Mouse (Mus musculus) 3134 (cell line): ENCODE measurements around the gene Gstm4.
A peak's percentile ranks its signal among the peaks of the same experiment; 100 is the strongest.

Experiments
- DNase-seq: peaks from one replicate; pipeline ENCODE4 v3.0.0-alpha.2; 2011; ENCODE audit warnings: low spot score; ENCODE audit not compliant: insufficient read length; ENCODE audit errors: extremely low read depth

Gene Gstm4

DNA sequence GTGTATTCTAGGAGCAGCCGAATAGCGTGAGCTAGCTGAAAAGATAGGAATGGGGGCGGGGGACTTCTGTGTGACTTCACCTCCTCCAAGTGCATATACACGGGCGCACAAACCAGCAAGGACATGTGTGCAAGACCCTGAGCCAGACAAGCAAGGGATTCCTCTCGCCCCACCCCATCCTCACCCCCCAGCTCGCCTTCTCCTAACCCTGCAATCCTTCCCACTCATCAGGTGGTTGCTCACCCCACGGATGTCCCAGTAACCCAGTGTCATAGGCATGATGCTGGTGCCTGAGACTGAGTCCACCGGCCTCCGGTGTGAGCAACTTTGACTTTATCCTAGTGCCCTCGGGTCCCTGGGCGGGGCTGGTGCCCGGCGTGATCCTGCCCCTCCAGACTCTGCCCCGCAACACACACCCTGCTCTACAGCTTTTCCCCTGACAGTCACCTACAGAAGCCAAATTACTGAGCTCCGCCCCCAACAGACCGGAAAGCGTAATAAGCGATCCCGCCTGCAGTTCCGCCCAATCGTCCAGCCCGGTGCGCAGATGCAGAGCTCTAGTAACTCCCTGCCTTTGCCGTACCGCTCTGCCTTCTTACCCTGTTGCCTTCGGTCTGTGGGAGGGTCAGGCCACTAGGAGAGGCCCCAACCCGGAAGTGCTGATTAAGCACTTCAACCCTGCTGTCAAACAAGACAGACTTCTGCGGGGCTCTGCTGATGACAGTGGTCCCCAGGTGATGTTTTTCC, at the start of gene Gstm4:
Gene Gstm4, minus strand, starts transcription at position 501 of the 747 bp plus-strand sequence.
- no peak for DNase-seq

DNA sequence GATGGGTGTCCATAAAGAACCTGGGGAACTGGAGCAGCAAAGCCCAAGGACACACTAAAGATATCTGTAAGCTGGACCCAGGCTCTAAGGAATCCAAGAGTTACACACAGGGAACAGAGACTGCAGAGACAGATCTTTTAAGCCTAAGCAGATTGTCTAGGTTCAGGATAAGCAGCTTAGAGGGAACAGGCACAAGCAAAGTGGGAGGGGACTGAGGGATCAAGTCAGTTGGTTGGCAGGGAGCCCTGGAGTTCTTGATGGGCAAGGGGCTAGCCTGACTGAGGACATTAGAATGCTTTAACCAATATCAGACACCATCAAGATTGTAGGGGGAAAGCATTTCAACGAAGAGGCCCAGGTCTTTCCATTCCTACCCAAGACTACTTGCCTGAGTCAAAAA, 49.5 kb upstream of the Gstm4 start:
- DNase-seq: no peak

DNA sequence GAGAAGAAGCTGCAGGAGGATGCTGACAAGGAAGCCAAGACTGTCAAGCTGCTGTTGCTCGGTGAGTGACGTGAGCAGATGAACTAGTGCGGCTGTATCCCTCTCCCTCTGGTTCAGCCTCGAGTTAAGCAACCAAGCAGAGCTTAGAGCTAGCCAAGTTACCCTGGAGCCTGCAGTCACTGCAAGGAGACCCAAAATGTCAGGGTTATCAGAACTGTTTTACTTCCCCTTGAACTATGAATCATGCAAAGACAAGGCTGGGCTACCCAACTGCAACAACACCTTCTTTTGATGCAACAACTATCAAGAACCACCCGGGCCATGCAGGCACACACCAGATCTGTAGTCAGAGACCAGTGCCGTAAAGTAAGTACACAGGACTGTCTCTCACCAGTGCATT, 48.6 kb upstream of the Gstm4 start:
- no peak for DNase-seq

DNA sequence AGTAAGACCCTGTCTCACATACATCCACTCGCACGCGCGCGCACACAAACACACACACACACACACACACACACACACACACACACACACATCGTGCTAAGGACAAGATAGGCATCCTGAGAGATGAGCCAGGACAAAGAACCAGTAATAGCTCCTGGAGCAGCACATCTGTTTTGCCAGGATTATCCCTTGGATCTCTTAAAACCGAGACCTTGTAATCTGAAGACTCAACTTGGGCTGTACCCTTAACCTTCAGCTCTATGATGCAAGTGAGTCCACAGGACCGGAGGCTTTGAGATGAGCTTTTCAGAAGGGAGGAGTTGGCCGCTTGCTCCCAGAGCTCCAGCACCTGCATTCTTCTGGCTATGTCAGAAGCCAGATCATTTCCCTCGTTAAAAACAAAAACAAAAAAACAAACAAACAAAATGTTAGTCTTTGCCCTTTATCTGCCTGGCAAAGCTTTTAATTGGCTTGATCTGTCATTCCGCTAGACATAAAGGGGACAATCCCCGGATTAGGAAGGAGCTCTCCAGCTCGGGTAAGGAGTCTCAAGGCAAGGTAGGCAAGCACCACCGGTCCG, 47.9 kb upstream of the Gstm4 start, which contains the start of gene Gnat2:
Gene Gnat2, plus strand, starts transcription at position 254 of the 580 bp plus-strand sequence.
- DNase-seq: no peak

DNA sequence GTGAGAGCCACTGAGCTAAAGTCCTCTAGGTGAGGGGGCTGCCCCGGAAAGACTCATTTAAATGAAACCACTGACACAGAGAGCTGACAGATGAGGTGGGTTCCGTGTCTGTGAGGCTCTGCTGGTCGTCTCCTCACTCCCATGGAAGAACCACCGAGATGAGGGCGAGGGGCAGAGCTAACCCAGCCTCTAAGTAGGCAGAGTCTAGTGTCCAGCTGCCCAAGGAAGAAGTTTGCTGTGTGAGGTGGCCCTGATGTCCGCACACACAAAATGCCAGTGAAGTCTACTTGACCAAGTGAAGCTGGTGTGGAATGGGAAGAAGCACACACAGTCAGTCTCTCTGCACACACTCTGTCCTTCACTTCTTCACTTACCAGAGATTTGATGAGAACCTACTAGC, 47.3 kb upstream of the Gstm4 start:
- no peak for DNase-seq

DNA sequence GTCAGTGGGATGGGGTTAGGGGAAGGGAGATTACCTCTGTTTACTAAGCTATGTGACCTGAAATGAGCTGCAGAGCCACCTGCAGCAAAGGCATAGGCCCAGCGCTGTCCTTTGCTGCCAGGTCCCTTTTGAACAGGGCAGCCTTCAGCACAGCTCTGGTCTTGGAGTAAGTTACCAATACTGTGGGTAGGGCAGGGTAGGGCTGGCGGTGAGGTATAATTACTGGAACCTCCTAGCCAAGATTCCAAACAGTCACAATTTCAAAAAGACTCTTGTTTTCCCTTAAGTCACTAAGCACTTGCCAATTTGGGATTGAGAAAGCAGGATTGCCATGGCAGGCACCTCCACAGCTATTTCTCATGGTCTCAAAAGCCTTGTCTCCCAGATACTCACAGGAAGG, 45.9 kb upstream of the Gstm4 start:
- DNase-seq: no peak

DNA sequence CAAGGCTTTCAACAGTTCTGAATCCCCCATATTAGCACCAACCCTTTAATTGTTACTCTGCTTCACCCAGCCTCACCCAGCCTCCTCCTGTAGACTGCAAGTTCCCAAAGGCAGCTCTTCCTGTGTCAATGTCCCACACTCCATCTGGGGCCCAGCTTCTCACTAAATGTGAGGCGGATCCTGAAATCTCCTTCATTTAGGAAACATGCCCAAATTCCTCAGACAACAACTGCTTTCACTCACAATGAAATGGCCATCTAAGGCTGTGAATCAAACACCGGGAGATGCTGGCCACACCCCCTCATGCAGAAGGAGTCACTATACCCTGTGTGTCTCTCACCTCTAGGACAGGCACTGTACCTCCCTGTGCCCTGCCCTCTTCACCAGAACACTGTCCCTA, 45.2 kb upstream of the Gstm4 start:
- no peak for DNase-seq

DNA sequence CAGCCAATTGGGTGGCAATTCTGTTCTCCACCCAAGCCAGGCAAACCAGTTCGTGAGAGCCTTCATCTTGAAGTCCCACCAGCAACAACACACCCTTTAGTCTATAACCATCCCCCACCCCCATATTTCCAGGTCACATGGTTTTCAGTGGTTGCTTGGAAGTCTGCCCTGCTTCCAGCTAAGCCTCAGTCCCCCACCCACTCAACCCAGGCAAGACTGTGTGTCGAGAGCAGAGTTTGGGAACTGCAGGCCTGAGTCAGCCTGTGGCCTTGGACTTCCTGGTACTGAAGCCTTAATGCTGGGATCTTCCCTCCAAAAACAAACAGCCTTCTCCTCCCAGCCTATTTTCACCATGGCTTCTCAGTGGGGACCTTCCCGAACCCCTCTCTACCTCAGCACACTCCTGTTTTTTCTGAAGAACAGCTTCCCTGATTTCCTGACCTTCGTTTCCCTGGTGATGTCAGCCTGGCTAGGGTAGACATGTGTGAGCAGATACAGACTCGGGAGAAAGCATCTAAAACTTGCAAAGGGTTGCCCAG, 44.2 kb upstream of the Gstm4 start:
- no peak for DNase-seq

DNA sequence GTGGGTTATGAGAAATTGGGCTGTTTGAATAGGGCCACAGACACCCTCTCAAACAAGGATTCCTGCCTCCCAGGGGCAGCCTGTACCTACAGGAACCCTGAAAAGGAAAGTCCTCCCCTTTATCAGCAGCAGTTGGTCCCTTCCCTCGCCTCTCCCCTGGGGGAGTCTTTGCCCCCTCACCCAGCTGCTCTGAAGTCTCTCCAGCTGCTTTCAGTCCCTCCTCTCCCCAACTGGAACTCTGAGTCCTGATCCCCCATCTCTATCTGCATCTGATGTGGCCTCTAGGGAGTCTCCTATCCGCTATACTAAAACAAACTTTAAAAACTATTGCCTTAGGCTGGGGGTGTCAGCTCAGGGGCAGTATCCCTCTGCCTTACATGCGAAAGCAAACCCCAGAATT, 42.6 kb upstream of the Gstm4 start:
- no peak for DNase-seq

DNA sequence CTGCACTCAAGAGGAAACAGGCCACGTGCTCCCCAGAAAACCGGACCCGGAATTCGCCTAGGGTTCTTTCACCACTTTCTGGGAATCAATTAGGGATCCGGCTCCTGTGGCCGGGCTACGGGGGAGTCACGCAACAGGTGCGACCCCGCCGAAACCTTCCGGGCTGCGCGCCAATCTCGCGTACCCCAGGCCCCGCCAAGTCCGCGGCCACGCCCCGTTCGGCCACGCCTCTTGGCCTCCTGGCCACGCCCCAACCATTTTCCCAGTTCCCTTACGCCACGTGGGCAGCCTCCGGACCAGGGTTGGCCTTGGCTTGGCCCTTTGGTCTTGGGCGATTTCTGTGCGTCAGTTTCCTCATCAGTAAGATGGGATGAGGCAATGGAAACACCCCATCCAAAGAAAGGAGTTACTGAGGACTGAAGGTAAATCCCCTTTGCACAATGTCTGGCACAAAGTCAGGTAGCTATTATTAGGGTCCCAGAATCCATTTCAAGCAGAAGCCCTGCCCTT, 41.8 kb upstream of the Gstm4 start, which contains the start of gene Ampd2:
Gene Ampd2, minus strand, starts transcription at position 182 of the 510 bp plus-strand sequence.
- peak; percentile 89 for DNase-seq

DNA sequence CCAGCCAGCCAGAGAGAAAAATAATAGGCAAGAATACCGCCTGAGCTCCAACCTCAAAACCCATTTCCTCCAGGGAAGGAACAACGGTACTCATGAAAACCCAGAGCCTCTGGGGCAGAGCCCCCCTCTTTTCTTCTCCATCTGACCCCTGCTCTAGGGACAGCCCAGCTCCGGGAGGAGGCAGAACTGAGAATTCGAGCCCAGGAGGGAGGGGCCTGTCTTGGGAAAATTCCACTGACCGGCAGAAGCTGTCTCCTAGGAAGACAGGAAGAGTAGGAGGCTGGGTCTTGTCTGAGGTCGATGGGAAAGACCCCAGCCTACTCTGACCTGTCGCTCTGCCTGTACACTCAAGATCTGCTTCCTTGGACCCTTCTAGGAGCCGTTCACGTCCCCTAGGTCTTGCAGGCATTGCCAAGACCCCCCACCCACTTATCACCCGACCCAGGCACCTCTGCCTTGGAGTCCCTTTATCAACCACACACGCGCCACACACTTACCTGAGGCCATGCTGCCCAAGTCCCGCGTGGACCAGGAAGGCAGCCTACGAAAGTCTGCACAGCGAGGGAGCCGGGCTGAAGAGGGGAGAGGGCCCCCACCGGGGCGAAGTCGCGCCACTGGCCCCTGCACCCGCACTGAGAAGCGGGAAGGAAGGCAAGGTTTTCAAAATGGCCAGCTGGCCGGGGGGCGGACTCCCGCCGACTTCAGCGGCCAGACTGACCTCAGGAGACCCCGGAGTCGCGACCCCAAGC, 41.2 kb upstream of the Gstm4 start:
- DNase-seq: peak; percentile 75

DNA sequence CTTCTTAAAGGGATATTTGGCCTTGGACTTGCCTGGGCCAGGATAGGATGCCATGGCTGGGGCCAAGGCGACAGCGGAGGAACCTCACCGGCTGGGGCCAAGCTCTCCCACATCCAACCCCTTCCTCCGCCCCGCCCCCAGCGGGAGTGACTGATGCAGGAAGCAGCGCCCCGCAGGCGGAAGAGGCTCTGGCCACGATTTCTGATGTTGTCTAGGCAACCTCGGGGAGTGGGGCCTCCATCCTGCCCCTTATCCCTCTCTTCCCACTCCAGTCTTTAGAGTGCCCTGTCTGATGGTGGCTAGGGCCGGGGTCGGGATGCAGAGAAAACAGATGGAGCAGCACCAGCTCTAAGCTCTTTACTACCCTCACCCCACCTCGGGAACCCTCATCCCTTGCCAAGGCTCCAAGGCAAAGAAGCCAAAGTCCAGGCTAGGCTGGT, 40.6 kb upstream of the Gstm4 start:
- peak; percentile 88 for DNase-seq

DNA sequence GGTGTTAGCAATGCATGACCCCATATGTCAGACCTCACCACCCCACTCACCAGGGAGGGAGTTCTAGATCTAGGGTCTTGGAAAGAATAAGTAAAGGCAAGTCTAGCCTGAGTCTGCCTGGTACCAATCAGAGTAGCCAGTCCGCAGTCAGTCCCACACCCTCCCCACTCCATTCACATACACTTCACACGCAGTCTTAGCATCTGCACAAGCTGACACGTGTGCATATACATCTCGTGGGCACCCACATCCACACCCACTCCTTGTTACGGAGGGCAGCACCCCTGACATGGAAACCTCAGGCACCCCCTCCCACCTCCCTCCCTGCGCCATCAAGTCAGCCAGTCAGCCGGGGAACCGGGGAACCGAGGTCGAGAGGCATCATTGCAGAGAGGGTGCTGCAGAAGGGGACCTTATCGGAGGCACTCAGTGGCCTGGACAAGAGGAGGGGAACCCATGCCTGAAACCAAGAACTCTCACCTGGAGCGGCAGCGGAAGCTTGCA, 40.1 kb upstream of the Gstm4 start:
- no peak for DNase-seq

DNA sequence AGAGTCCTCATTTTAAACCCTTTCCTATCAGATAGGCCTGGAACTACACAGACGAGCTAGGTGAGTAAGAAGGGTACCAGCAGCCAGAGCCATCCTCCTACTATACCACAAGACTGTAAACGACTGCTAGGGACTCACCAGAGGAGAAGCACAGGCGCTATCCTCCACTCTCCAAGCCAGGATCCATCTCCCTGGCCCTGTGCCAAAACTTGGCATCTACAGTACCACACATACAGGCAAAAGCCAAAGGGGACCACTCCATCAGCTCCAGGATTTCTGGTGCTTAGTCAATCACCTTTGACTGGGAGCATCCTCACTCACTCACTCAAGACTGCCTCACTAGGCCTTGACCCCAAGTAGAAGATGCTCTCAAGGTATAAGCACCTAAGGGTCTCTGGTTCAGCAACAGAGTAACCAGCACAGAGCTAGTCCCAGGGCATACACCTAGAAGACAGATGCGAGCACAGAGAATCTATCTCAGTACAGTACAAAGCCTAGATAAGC, 39.3 kb upstream of the Gstm4 start:
- no peak for DNase-seq

DNA sequence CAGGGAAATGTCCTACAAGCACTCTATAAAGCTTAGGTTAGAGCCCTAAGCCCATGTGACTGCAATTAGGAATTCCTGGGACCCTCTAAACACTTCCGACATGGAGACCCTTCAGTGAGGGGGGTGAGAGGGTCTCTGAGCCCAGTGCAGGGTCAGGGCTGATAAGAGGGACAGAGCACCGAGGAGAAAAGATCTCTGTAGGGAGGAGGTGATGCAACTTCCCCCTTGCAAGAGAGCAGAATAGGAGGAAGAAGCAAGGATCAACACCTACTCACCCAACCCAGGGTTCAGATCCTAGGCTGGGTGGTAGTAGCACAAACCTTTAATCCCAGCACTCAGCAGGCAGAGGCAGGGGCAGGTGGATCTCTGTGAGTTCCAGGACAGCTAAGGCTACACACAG, 38.5 kb upstream of the Gstm4 start:
- DNase-seq: no peak

DNA sequence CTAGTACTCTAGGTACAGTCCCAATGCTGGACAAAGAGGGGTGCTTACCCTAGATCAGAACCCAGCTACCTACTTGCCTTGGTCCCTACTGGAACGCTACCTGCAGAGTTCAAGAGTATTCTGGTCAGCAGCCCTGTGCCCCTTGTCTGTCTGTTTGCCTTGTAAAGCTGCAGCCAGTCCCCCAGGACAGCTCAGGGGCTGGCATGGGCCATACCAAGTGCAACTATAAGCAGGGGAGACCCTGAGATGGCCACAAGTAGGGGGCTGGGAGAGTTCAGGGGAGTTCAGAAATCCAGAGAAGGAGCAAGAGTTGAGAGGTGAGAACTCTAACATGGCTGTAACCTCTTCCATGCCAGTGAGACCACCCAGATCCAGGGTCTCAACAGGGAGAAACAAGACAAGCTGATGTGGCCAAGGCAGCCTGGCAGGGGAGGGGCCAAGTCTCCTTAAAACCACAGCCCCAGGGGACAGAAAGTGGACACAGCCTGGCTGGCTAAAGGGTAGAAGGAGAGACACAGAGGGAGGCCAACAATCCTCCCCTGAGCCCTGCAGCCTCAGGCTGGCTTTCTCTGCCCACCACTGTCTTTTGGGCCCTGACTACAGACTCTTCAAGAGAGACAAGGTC, 37.7 kb upstream of the Gstm4 start:
- no peak for DNase-seq

DNA sequence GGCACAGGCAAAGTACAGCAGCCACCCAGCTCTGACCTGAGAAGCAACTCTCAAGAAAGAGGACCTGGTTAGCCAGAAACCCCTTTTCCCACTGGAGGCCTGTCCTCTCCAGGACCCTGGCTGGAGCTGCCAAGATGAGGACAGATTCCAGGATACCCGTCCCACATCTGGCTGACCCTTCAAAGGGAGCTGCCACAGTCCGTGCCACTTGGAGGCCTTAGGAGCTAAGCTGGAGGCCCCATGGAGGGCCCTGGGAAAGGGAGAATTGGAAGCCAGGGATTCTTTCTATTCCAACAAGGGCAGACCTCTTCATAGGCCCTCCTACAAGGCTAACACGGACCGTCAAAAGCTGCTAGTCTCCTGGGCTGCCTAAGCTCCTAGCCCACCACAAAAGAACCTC, 37.0 kb upstream of the Gstm4 start:
- no peak for DNase-seq

DNA sequence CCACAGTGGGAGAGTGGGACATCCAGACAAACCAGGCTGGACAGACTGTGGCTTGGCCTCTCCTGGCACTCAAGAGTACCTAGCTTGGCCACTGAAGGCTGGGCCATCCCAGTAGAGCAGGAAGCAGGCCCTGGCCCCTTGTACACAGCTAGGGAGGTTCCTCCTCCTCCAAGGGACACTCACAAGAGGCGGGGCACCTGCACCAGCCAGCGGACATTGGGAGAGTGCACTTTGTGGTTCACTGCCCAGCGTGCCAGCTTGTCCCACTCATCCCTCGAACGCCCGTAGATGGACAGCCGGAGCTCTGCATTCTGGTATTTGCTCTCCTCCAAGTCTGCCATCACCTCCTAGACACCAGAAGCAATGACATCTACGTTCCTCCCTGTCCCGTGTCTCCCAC, 32.1 kb upstream of the Gstm4 start:
- DNase-seq: no peak

DNA sequence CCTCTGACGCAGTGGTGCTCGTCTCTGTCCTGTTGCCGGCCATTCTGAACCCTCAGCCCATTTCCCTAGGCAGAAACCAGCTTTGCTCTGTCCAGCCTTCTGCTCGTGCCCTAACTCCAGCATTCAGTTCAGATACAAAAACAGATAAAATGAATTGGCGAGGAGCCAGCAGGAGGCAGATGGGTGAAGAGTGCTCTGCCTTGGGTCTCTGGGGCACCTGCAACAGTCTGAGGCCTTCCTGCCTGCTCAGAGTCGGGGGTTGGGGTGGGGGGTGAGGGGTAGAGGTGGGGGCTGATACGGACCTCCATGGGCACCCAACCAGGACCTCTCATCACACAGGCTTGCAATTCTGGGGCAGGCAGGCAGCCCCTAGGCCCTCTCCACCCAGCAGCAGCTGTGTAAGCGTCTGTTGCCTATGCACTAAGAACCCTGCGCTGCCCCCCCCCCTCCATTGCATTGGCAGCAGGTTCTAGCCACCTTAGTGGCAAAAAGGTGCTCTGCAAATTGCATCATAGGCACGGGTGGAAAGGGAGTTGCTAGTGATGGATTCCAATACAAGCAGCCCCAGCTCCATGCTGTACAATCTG, 28.4 kb upstream of the Gstm4 start:
- no peak for DNase-seq
